Mouse (Mus musculus): Measurements from ENCODE around the gene Fiz1. TPM values are rescaled to one million over a fixed set of nuclear protein-coding genes. Genes with fewer than 3 reads are reported as not detected.
"Not testable (repeated sequence)": the region's sequence is repeated elsewhere in the genome, so short reads cannot be mapped to it uniquely, and the experiment has no call there.

The Fiz1 gene
- polyA plus RNA-seq, 1 experiment from 2014 or later: 59.3 TPM

GRCm38 (mm10) chr7:5036136-5036535 is 21.6 kb upstream of the Fiz1 start:
- Histone ChIP-seq H3K4me3 (no peak overlapping the region), H3K27ac (no peak overlapping the region), H3K27me3 (no peaks in the 10 kb centered on the region), H3K4me2 (replicated peaks) (no peak overlapping the region), H3K9ac (no peak overlapping the region), H3K36me3 (peaks cover 56% of the 10 kb centered on the region), H3K9me3 (peaks cover 33% of the 10 kb centered on the region), H3K4me1 (peaks cover 6% of the 10 kb centered on the region; the same call in 1 of the 2 replicates)
- WGBS: 92% methylated on average over 9 of the region's 9 CpGs
- no peak for ATAC-seq (ENCODE audit: insufficient number of reproducible peaks, insufficient read depth, low FRiP score, low TSS enrichment)

GRCm38 (mm10) chr7:5035628-5036027 is 21.1 kb upstream of the Fiz1 start:
- no peak overlapping the region for H3K27ac ChIP-seq
- ATAC-seq (ENCODE audit: insufficient number of reproducible peaks, insufficient read depth, low FRiP score, low TSS enrichment): no peak
- peaks cover 38% of the 10 kb centered on the region for H3K9me3 ChIP-seq
- H3K4me1 ChIP-seq: peaks cover 6% of the 10 kb centered on the region; the same call in 1 of the 2 replicates
- H3K27me3 ChIP-seq: no peaks in the 10 kb centered on the region
- H3K36me3 ChIP-seq: peaks cover 61% of the 10 kb centered on the region
- 94% methylated on average over 17 of the region's 17 CpGs for WGBS
- no peak overlapping the region for H3K4me2 ChIP-seq (replicated peaks)
- H3K9ac ChIP-seq: no peak overlapping the region
- H3K4me3 ChIP-seq: no peak overlapping the region

- Histone ChIP-seq H3K36me3 (peaks cover 79% of the 10 kb centered on the region), H3K4me3 (no peak within 1 kb of the TSS), H3K27ac (no peak within 1 kb of the TSS), H3K9me3 (peaks cover 56% of the 10 kb centered on the region), H3K27me3 (no peaks in the 10 kb centered on the region), H3K9ac (no peak within 1 kb of the TSS), H3K4me2 (replicated peaks) (no peak within 1 kb of the TSS), H3K4me1 (no peaks in the 10 kb centered on the region)
- ATAC-seq (ENCODE audit: insufficient number of reproducible peaks, insufficient read depth, low FRiP score, low TSS enrichment): no peak
- WGBS: 91% methylated on average over 3 of the region's 3 CpGs
Measured at GRCm38 (mm10) chr7:5033818-5034217, 19.3 kb upstream of the Fiz1 start, which contains the start of gene 4632433K11Rik. TSS of gene 4632433K11Rik (plus strand) at chr7:5034118.

GRCm38 (mm10) chr7:5031496-5031895 is 17.0 kb upstream of the Fiz1 start:
- peaks cover 59% of the 10 kb centered on the region for H3K9me3 ChIP-seq

GRCm38 (mm10) chr7:5030554-5031275 is 16.2 kb upstream of the Fiz1 start:
- no peaks in the 10 kb centered on the region for H3K4me1 ChIP-seq
- H3K9ac ChIP-seq: no peak overlapping the region
- WGBS: 86% methylated on average over 63 of the region's 63 CpGs
- no peak overlapping the region for H3K27ac ChIP-seq
- peak overlapping the region; percentile 5; the same call in 1 of the 2 replicates for H3K4me3 ChIP-seq
- peaks cover 96% of the 10 kb centered on the region for H3K36me3 ChIP-seq
- ATAC-seq (ENCODE audit: insufficient number of reproducible peaks, insufficient read depth, low FRiP score, low TSS enrichment): no peak
- H3K27me3 ChIP-seq: no peaks in the 10 kb centered on the region
- H3K4me2 ChIP-seq (replicated peaks): no peak overlapping the region
- H3K9me3 ChIP-seq: peaks cover 54% of the 10 kb centered on the region

More at GRCm38 (mm10) chr7:5031496-5031895, 17.0 kb upstream of the Fiz1 start:
- Histone ChIP-seq H3K36me3 (peaks cover 95% of the 10 kb centered on the region), H3K27ac (no peak overlapping the region), H3K4me2 (replicated peaks) (no peak overlapping the region), H3K27me3 (no peaks in the 10 kb centered on the region), H3K4me3 (0 out of 2 replicates have a peak overlapping the region, but pooled peaks have one; percentile 6), H3K4me1 (no peaks in the 10 kb centered on the region), H3K9ac (no peak overlapping the region)
- no peak for ATAC-seq (ENCODE audit: insufficient number of reproducible peaks, insufficient read depth, low FRiP score, low TSS enrichment)
- 79% methylated on average over 46 of the region's 46 CpGs for WGBS

GRCm38 (mm10) chr7:5029946-5030345 is 15.4 kb upstream of the Fiz1 start:
- no peaks in the 10 kb centered on the region for H3K27me3 ChIP-seq
- H3K27ac ChIP-seq: no peak overlapping the region
- ATAC-seq (ENCODE audit: insufficient number of reproducible peaks, insufficient read depth, low FRiP score, low TSS enrichment): no peak
- WGBS: 92% methylated on average over 21 of the region's 21 CpGs
- no peak overlapping the region for H3K9ac ChIP-seq
- no peaks in the 10 kb centered on the region for H3K4me1 ChIP-seq
- peaks cover 49% of the 10 kb centered on the region for H3K9me3 ChIP-seq
- peak overlapping the region; percentile 5; the same call in 1 of the 2 replicates for H3K4me3 ChIP-seq
- no peak overlapping the region for H3K4me2 ChIP-seq (replicated peaks)
- peaks cover 92% of the 10 kb centered on the region for H3K36me3 ChIP-seq

GRCm38 (mm10) chr7:5029543-5029942 is 15.0 kb upstream of the Fiz1 start:
- H3K9me3 ChIP-seq: peaks cover 49% of the 10 kb centered on the region
- no peak overlapping the region for H3K4me3 ChIP-seq
- peaks cover 92% of the 10 kb centered on the region for H3K36me3 ChIP-seq

GRCm38 (mm10) chr7:5021197-5021596 is 6.7 kb upstream of the Fiz1 start:
- 49% methylated on average over 5 of the region's 5 CpGs for WGBS
- H3K4me1 ChIP-seq: peaks cover 7% of the 10 kb centered on the region
- H3K9me3 ChIP-seq: no peaks in the 10 kb centered on the region
- H3K4me3 ChIP-seq: peak overlapping the region; percentile 87
- peak overlapping the region; percentile 82 for H3K4me2 ChIP-seq (replicated peaks)
- H3K9ac ChIP-seq: peak overlapping the region; percentile 92
- H3K27ac ChIP-seq: peak overlapping the region; percentile 98
- H3K27me3 ChIP-seq: no peaks in the 10 kb centered on the region
- H3K36me3 ChIP-seq: peaks cover 37% of the 10 kb centered on the region
- no peak for ATAC-seq (ENCODE audit: insufficient number of reproducible peaks, insufficient read depth, low FRiP score, low TSS enrichment)

More at GRCm38 (mm10) chr7:5029543-5029942, 15.0 kb upstream of the Fiz1 start:
- Histone ChIP-seq H3K4me1 (no peaks in the 10 kb centered on the region), H3K9ac (no peak overlapping the region), H3K4me2 (replicated peaks) (no peak overlapping the region), H3K27me3 (no peaks in the 10 kb centered on the region), H3K27ac (no peak overlapping the region)
- no peak for ATAC-seq (ENCODE audit: insufficient number of reproducible peaks, insufficient read depth, low FRiP score, low TSS enrichment)
- WGBS: 95% methylated on average over 22 of the region's 22 CpGs

GRCm38 (mm10) chr7:5020685-5021084 is 6.2 kb upstream of the Fiz1 start:
- H3K4me3 ChIP-seq: peak overlapping the region; percentile 87
- no peaks in the 10 kb centered on the region for H3K27me3 ChIP-seq
- peak; percentile 5 for ATAC-seq (ENCODE audit: insufficient number of reproducible peaks, insufficient read depth, low FRiP score, low TSS enrichment)
- peak overlapping the region; percentile 98 for H3K27ac ChIP-seq
- H3K36me3 ChIP-seq: peaks cover 33% of the 10 kb centered on the region
- peaks cover 11% of the 10 kb centered on the region for H3K4me1 ChIP-seq
- 0% methylated on average over 11 of the region's 15 CpGs for WGBS
- H3K9ac ChIP-seq: peak overlapping the region; percentile 92
- H3K4me2 ChIP-seq (replicated peaks): peak overlapping the region; percentile 82
- no peaks in the 10 kb centered on the region for H3K9me3 ChIP-seq

- peak within 1 kb of the TSS; percentile 87 for H3K4me3 ChIP-seq
- H3K4me2 ChIP-seq (replicated peaks): peak within 1 kb of the TSS; percentile 82
- H3K9me3 ChIP-seq: no peaks in the 10 kb centered on the region
- under 1% methylated on average over 48 of the region's 49 CpGs for WGBS
- H3K9ac ChIP-seq: peak within 1 kb of the TSS; percentile 92
- H3K27ac ChIP-seq: peak within 1 kb of the TSS; percentile 98
- H3K4me1 ChIP-seq: peaks cover 11% of the 10 kb centered on the region
- no peaks in the 10 kb centered on the region for H3K27me3 ChIP-seq
- ATAC-seq (ENCODE audit: insufficient number of reproducible peaks, insufficient read depth, low FRiP score, low TSS enrichment): peak; percentile 83
- peaks cover 29% of the 10 kb centered on the region for H3K36me3 ChIP-seq
Measured at GRCm38 (mm10) chr7:5020000-5020681, 5.6 kb upstream of the Fiz1 start, which contains the start of the genes Zfp865 and Ccdc106. TSS of gene Zfp865 (plus strand) at chr7:5020376. TSS of gene Ccdc106 (plus strand) at chr7:5020553.

- peak overlapping the region; percentile 98 for H3K27ac ChIP-seq
- not testable (repeated sequence) for ATAC-seq (ENCODE audit: insufficient number of reproducible peaks, insufficient read depth, low FRiP score, low TSS enrichment); H3K9me3 ChIP-seq; H3K27me3 ChIP-seq
- H3K36me3 ChIP-seq: peaks cover 25% of the 10 kb centered on the region
- peak overlapping the region; percentile 87 for H3K4me3 ChIP-seq
- 27% methylated on average over 8 of the region's 8 CpGs for WGBS
- H3K9ac ChIP-seq: peak overlapping the region; percentile 92; the same call in 1 of the 2 replicates
- peak overlapping the region; percentile 82 for H3K4me2 ChIP-seq (replicated peaks)
- H3K4me1 ChIP-seq: peaks cover 11% of the 10 kb centered on the region
Measured at GRCm38 (mm10) chr7:5019576-5019975, 5.1 kb upstream of the Fiz1 start.

Data from embryonic facial prominence, embryonic 12.5 days (tissue).